Mouse (Mus musculus) midbrain, embryonic 12.5 days (tissue): ENCODE results near the gene Ntn1. TPM values are rescaled to one million over a fixed set of nuclear protein-coding genes. Genes with fewer than 3 reads are reported as not detected.

ENCODE experiments used
- ATAC-seq: fragments of 200-750 bp; cut with Nextera tagmentation; 2 replicates; pipeline ENCODE4 v1.8.0; 2017; ENCODE audit warnings: low read depth, moderate TSS enrichment, moderate library complexity; ENCODE audit not compliant: low FRiP score
- H3K27ac ChIP-seq: fragments of 300-500 bp; sonication (generic); replicated peaks from 2 replicates; pipeline ENCODE4 v1.5.1; 2016; ENCODE audit warnings: mild to moderate bottlenecking
- H3K27me3 ChIP-seq: fragments of 300-500 bp; sonication (generic); 2 replicates; pipeline ENCODE4 v1.6.1; 2016; ENCODE audit warnings: mild to moderate bottlenecking
- H3K36me3 ChIP-seq: fragments of 300-500 bp; sonication (generic); 2 replicates; pipeline ENCODE4 v1.6.1; 2016
- H3K4me1 ChIP-seq: fragments of 300-500 bp; sonication (generic); 2 replicates; pipeline ENCODE4 v1.6.1; 2016
- H3K4me2 ChIP-seq: fragments of 300-500 bp; sonication (generic); replicated peaks from 2 replicates; pipeline ENCODE4 v1.6.1; 2016; ENCODE audit warnings: mild to moderate bottlenecking, moderate library complexity
- H3K4me3 ChIP-seq: fragments of 300-500 bp; sonication (generic); 2 replicates; pipeline ENCODE4 v1.5.1; 2016; ENCODE audit warnings: mild to moderate bottlenecking
- H3K9ac ChIP-seq: fragments of 300-500 bp; sonication (generic); replicated peaks from 2 replicates; pipeline ENCODE4 v1.6.1; 2016; ENCODE audit warnings: mild to moderate bottlenecking, moderate library complexity
- H3K9me3 ChIP-seq: fragments of 300-500 bp; sonication (generic); 2 replicates; pipeline ENCODE4 v1.6.1; 2016; ENCODE audit warnings: mild to moderate bottlenecking
- WGBS: fragments of 180-500 bp; shearing (Covaris S2); methylation state at CpG from one replicate; pipeline ENCODE4 v1.1.7; 2016; 5-methylcytosine and 5-hydroxymethylcytosine counted together
- polyA plus RNA-seq: library from polyadenylated mRNA; unstranded; fragments of >200 nt; fragmentation: Nextera tagmentation; extraction: Ambion mirVana; gene quantifications from 2 replicates; pipeline ENCODE4 v1.2.1, GENCODE M21; 2016

The Ntn1 gene
- 26.6 and 34.6 TPM in 2 replicates for polyA plus RNA-seq

DNA sequence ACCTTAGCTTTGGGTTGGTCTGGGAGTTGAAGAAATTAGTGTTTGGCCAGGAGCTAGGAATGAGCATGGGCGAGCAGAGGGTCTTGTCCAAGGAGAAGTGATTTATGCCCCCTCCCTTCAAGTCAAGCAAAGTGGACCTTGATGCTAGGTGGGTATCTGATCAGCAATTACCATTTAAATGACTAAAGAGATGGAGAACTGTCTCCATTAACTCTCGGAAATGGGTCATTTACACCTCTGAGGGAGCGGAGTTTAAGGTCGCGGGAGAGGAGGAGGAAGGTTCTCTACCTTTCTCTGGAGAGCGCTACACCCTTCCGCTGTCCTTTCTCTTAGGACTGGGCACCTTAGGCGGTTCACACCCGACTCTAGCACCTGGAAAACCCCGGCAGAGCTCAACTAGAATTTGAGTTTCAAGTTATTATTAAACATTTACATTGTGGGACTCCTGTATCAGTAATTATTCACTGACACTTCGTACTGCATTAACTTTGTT lies at the start of gene Ntn1:
Gene Ntn1 (minus strand): TSS at position 97 of the 493 bp plus-strand sequence.
- H3K4me3 ChIP-seq, result peak within 1 kb of the TSS; percentile 53
- H3K27me3 ChIP-seq, result peaks cover 94% of the 10 kb centered on the region
- H3K36me3 ChIP-seq, result no peaks in the 10 kb centered on the region
- no peaks in the 10 kb centered on the region for H3K9me3 ChIP-seq
- 5% methylated on average over 11 of the region's 11 CpGs for WGBS
- peak within 1 kb of the TSS; percentile 82 for H3K27ac ChIP-seq
- H3K4me2 ChIP-seq, result peak within 1 kb of the TSS; percentile 89
- H3K4me1 ChIP-seq, result peaks cover 24% of the 10 kb centered on the region
- ATAC-seq, result no peak
- peak within 1 kb of the TSS; percentile 54 for H3K9ac ChIP-seq

DNA sequence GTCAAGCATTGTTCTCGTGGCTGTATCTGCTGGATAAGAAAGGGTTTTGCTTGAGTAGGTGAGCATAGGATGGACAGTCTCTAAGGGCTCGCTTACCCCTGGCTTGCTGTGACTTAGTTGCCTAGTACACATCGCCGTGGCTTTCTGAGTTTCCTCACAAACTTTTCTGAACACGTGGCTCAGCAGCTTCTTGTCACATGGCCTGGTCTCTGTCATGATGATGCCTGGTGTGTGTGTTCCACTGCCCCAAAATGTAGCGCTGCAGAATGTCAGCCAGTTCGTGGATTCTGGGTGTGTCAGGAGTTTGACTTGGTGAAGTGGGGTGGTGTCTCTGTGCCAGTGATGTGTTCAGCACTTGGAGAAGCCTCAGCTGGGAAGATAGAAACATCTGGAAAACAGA lies 47.7 kb upstream of the Ntn1 start:
- H3K9ac ChIP-seq, result no peak overlapping the region
- H3K27me3 ChIP-seq, result no peaks in the 10 kb centered on the region
- ATAC-seq, result no peak
- peaks cover 9% of the 10 kb centered on the region; the same call in 1 of the 2 replicates for H3K4me1 ChIP-seq
- no peak overlapping the region for H3K4me3 ChIP-seq
- 87% methylated on average over 7 of the region's 7 CpGs for WGBS
- no peak overlapping the region for H3K27ac ChIP-seq
- no peaks in the 10 kb centered on the region for H3K36me3 ChIP-seq
- no peaks in the 10 kb centered on the region for H3K9me3 ChIP-seq
- H3K4me2 ChIP-seq, result no peak overlapping the region

DNA sequence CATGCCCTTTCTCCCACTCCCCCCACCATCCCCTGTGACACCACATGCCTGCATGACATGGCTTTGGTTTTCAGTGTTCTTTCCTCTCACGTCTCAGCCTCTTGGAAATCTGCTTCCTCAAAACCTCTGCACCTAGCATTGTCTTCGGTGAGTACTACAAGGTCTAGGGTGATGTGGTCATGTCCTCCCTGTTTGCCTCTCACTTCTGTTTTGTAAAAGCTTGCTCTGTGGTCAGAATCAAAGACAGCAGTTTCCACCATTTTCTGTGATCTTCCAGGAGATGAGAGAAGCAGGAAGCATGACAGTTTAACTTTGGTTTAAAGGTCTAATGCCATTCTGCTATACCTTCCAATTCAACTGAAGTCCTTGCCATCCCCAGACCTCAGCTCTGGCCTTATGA lies 46.6 kb upstream of the Ntn1 start:
- Histone ChIP-seq H3K4me3 (no peak overlapping the region), H3K4me1 (peaks cover 9% of the 10 kb centered on the region; the same call in 1 of the 2 replicates), H3K9ac (no peak overlapping the region), H3K9me3 (no peaks in the 10 kb centered on the region), H3K27ac (no peak overlapping the region), H3K27me3 (no peaks in the 10 kb centered on the region), H3K36me3 (no peaks in the 10 kb centered on the region), H3K4me2 (no peak overlapping the region)
- WGBS, result 84% methylated on average over 2 of the region's 2 CpGs
- no peak for ATAC-seq

DNA sequence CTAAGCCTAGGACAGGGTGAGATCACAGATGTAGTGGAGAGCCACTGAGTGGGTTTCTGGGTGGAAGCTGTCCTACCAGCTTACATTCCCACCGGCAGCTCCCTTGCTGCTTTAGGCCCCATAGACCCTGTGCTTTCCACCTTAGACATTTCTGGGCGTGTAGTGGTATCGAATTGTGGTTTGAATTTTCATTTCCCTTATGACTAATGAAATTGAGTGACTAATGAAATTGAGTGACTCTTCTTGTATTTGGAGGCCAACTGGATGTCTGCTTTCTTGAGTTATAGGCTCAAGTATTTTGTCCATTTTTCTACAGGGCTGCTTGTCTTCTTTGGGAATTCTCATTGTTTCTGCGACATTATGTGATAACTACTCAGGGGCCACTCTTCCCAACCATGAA lies 45.9 kb upstream of the Ntn1 start:
- H3K4me2 ChIP-seq, result no peak overlapping the region
- ATAC-seq, result no peak
- no peak overlapping the region for H3K27ac ChIP-seq
- H3K36me3 ChIP-seq, result no peaks in the 10 kb centered on the region
- H3K4me1 ChIP-seq, result peaks cover 9% of the 10 kb centered on the region; the same call in 1 of the 2 replicates
- WGBS, result 94% methylated on average over 4 of the region's 4 CpGs
- no peak overlapping the region for H3K9ac ChIP-seq
- no peaks in the 10 kb centered on the region for H3K9me3 ChIP-seq
- H3K4me3 ChIP-seq, result no peak overlapping the region
- no peaks in the 10 kb centered on the region for H3K27me3 ChIP-seq

DNA sequence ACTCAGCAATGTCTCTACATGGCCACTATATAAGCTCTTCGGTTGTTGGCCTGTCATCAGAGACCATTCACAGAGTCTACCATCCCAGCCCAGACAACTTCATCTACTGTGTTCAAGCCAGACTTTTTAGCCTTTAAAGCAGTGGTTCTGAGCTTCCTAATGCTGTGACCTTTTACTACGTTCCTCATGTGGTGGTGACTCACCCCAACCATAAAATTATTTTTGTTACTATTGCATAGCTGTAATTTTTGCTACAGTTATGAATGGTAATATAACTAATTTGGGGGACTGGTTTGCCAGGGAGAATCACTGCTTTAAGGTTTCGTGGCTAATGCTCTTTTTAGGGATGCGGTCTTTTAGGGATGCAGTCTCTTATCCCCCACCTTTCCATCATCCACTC lies 45.3 kb upstream of the Ntn1 start:
- Histone ChIP-seq H3K4me3 (no peak overlapping the region), H3K4me1 (peaks cover 6% of the 10 kb centered on the region; the same call in 1 of the 2 replicates), H3K9me3 (no peaks in the 10 kb centered on the region), H3K27ac (no peak overlapping the region), H3K4me2 (no peak overlapping the region), H3K27me3 (no peaks in the 10 kb centered on the region), H3K36me3 (no peaks in the 10 kb centered on the region), H3K9ac (no peak overlapping the region)
- ATAC-seq, result no peak
- 86% methylated on average over 4 of the region's 4 CpGs for WGBS

DNA sequence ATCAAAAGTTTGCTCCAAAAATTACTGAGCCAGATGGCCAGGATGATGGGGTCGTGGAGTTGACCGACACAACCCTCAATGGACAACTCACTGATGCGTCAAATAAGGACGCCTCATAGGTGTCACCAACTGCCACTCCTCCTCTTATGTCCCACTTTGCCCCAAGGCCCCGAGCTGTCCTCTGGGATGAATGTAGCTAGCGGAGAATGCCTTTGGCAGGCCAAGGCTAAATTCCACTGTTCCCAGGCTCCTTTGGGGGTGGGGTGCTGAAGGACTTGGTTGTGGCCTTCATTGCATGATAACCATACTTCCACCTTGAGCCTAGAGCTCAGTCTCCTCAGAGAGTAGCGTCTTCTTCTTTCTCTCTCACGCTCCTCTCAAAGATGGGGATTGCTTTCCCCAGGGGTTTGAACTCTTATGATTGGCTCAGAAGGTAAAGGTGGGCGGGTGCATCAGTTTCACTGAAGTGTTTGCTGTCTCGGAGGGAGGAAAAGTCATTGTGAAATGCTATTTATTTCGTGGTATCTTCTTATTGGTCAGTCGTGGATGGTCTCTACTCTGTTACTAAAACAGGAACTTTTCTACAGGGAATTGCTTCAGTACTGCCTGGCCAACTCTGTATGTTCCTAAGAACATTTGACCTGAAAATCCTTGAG lies 42.5 kb upstream of the Ntn1 start:
- no peak overlapping the region for H3K4me3 ChIP-seq
- no peak for ATAC-seq
- no peak overlapping the region for H3K27ac ChIP-seq
- H3K27me3 ChIP-seq, result no peaks in the 10 kb centered on the region
- no peaks in the 10 kb centered on the region for H3K4me1 ChIP-seq
- no peak overlapping the region for H3K4me2 ChIP-seq
- WGBS, result 82% methylated on average over 12 of the region's 12 CpGs
- no peaks in the 10 kb centered on the region for H3K9me3 ChIP-seq
- H3K9ac ChIP-seq, result no peak overlapping the region
- H3K36me3 ChIP-seq, result no peaks in the 10 kb centered on the region

DNA sequence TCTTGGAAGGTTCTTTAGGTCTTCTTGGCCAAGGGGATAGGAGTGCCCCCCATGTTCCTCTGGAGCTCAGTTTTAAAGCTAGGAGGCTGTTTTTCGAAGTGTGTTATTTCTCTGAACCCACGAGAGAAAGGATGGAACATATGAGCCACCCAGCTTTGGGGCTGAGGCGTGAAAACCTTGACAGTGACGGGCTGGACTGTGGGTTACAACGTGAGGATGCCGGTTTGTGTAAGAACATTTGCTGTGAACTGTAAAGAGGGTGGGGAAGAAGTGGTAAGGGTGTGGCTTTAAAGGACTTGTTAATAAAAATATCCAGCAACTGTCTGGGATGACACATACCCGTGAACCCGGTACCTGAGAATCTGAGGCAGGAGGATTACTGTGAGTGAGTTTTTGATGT lies 41.7 kb upstream of the Ntn1 start:
- 86% methylated on average over 8 of the region's 8 CpGs for WGBS
- H3K9ac ChIP-seq, result no peak overlapping the region
- no peak overlapping the region for H3K27ac ChIP-seq
- H3K4me1 ChIP-seq, result no peaks in the 10 kb centered on the region
- ATAC-seq, result no peak
- H3K4me2 ChIP-seq, result no peak overlapping the region
- no peaks in the 10 kb centered on the region for H3K36me3 ChIP-seq
- no peak overlapping the region for H3K4me3 ChIP-seq
- H3K9me3 ChIP-seq, result no peaks in the 10 kb centered on the region
- H3K27me3 ChIP-seq, result no peaks in the 10 kb centered on the region

DNA sequence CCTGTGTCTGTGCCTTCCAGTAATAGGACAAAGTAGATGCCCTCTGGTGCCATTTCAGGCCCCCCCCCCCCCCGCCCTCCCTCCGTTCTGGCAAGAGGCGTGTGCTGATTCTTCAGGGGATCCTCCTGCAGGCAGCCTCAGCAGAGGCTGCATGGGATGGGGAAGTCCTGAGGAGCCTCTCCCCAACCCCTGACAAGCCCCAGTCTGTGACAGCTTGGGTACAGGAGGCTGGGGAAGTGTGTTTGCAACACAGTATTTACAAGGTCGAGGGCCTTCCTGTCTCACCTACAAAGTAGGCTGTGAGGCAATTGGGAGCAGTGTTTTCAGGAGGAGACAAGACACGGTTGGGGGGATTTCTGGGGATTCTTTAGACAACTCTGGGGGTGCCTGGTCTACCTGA lies 40.3 kb upstream of the Ntn1 start:
- no peak overlapping the region for H3K4me3 ChIP-seq
- 81% methylated on average over 5 of the region's 5 CpGs for WGBS
- no peak for ATAC-seq
- H3K4me2 ChIP-seq, result no peak overlapping the region
- no peaks in the 10 kb centered on the region for H3K27me3 ChIP-seq
- H3K4me1 ChIP-seq, result no peaks in the 10 kb centered on the region
- H3K9me3 ChIP-seq, result no peaks in the 10 kb centered on the region
- no peak overlapping the region for H3K27ac ChIP-seq
- H3K9ac ChIP-seq, result no peak overlapping the region
- H3K36me3 ChIP-seq, result no peaks in the 10 kb centered on the region

DNA sequence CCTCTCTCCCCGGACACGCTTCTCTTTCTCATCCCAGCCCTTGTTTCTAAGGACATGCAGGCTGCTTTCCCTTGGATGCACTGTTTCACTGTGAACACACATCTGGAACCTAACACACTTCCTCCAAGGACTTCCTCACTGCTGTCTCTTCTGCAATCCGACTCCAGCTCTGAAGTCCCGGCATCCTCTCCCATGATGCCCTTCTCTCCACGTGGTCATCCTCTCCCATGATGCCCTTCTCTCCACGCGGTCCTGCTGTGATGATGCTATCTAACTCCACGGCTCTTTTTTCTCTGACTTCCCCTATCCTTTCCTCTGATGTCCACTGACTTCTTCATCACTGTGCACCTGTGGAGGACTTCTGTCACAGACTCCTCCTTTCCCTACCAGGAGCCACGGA lies 39.5 kb upstream of the Ntn1 start:
- Histone ChIP-seq H3K36me3 (no peaks in the 10 kb centered on the region), H3K4me3 (no peak overlapping the region), H3K9ac (no peak overlapping the region), H3K4me2 (no peak overlapping the region), H3K27me3 (no peaks in the 10 kb centered on the region), H3K9me3 (no peaks in the 10 kb centered on the region), H3K4me1 (no peaks in the 10 kb centered on the region), H3K27ac (no peak overlapping the region)
- no peak for ATAC-seq
- 82% methylated on average over 9 of the region's 9 CpGs for WGBS

DNA sequence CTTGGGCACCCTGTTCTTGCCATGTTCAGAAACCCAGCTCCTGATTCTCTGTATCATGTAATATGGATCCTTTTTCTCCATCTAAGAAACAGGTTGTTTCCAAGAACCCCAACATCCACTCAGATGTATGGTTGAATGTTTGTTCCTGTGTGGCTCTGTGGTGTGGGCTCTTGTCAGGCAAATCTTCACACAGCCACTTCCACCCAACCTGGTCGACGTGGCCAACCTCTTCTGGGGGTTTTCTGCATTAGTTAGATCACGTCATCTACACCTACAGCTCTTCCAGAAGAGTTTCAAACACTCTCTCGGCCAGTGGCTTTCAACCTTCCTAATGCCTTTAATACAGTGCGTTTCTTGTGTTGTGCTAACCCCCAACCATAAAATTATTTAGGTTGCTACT lies 35.8 kb upstream of the Ntn1 start:
- H3K27me3 ChIP-seq, result peaks cover 18% of the 10 kb centered on the region
- no peak overlapping the region for H3K27ac ChIP-seq
- H3K4me2 ChIP-seq, result no peak overlapping the region
- no peak for ATAC-seq
- WGBS, result 89% methylated on average over 5 of the region's 5 CpGs
- no peak overlapping the region for H3K9ac ChIP-seq
- H3K9me3 ChIP-seq, result no peaks in the 10 kb centered on the region
- H3K4me3 ChIP-seq, result no peak overlapping the region
- H3K4me1 ChIP-seq, result peaks cover 11% of the 10 kb centered on the region; the same call in 1 of the 2 replicates
- H3K36me3 ChIP-seq, result no peaks in the 10 kb centered on the region

DNA sequence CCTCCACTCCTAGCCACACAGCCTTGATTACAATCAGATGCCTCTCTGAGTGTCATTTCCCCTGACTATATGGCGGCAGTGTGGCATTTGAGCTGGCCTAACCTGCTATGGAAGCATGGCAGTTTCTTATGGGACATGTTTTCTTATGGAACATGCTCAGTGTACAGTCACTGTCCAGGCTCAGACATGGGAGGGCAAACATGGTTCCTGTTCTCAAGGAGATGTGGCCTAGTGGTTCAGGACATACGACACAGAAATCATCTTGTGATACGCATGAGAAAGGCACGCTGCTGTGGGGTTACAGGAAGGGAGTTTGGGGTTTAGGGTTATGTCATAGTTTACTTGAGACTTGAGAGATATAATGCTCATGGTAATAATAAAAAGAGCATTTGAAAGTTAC lies 35.0 kb upstream of the Ntn1 start:
- no peak overlapping the region for H3K4me2 ChIP-seq
- H3K4me1 ChIP-seq, result peaks cover 11% of the 10 kb centered on the region; the same call in 1 of the 2 replicates
- no peaks in the 10 kb centered on the region for H3K9me3 ChIP-seq
- H3K36me3 ChIP-seq, result no peaks in the 10 kb centered on the region
- H3K9ac ChIP-seq, result no peak overlapping the region
- no peak overlapping the region for H3K4me3 ChIP-seq
- 93% methylated on average over 4 of the region's 4 CpGs for WGBS
- H3K27ac ChIP-seq, result no peak overlapping the region
- peaks cover 25% of the 10 kb centered on the region for H3K27me3 ChIP-seq
- no peak for ATAC-seq

DNA sequence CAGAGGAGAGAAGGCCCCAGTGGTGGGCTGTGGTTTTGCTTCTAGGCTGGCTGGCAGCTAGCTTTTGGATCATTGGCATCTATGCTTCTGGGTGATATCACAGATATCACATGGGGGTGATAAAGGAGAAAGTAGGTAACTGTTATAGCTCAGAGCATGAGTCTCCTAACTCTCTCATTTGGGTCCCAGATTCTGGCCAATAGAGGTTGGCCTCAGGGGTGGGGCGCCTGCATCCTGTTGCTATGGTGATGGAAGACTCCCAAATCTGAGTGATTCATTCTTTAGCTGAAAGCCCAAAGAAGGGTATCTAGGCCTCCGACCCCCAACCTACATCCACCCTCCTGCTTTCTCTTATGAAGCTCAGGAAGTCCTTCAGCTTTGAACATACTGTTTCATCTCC lies 34.1 kb upstream of the Ntn1 start:
- H3K9ac ChIP-seq, result no peak overlapping the region
- 63% methylated on average over 2 of the region's 2 CpGs for WGBS
- H3K27me3 ChIP-seq, result peaks cover 34% of the 10 kb centered on the region
- no peak overlapping the region for H3K4me2 ChIP-seq
- no peak overlapping the region for H3K4me3 ChIP-seq
- H3K27ac ChIP-seq, result no peak overlapping the region
- ATAC-seq, result no peak
- no peaks in the 10 kb centered on the region for H3K9me3 ChIP-seq
- H3K36me3 ChIP-seq, result no peaks in the 10 kb centered on the region
- peaks cover 11% of the 10 kb centered on the region; the same call in 1 of the 2 replicates for H3K4me1 ChIP-seq

DNA sequence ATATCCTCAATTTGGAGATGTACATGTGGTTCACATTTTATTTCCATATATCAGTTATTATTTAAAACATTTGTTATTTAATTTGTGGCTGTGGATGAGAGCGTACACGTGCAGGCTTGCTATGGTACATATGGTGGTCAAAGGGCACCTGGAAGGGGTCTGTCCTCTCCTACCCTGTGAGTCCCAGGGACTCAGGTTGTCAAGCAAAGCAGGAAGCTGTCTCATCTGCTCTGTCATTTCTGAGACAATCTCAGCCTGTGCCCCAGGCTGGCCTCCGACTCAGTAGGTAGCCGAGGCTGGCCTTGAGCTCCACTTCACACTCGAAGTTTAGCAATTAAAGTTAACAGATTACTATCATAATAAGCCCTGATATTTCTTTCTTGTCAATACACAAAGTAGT lies 32.9 kb upstream of the Ntn1 start:
- Histone ChIP-seq H3K27ac (no peak overlapping the region), H3K36me3 (no peaks in the 10 kb centered on the region)
- WGBS, result 90% methylated on average over 5 of the region's 5 CpGs

More for the DNA sequence above, 32.9 kb upstream of the Ntn1 start:
- H3K4me1 ChIP-seq, result peaks cover 11% of the 10 kb centered on the region; the same call in 1 of the 2 replicates
- no peak overlapping the region for H3K4me3 ChIP-seq
- no peak overlapping the region for H3K4me2 ChIP-seq
- H3K9me3 ChIP-seq, result no peaks in the 10 kb centered on the region
- no peak for ATAC-seq
- H3K27me3 ChIP-seq, result peaks cover 34% of the 10 kb centered on the region
- no peak overlapping the region for H3K9ac ChIP-seq
